Mouse (Mus musculus) ovary, postnatal 14 days (tissue): ENCODE measurements around the gene Srsf5.
A peak's percentile ranks its signal among the peaks of the same experiment; 100 is the strongest.
"Not testable (repeated sequence)": the region's sequence is repeated elsewhere in the genome, so short reads cannot be mapped to it uniquely, and the experiment has no call there.

Source experiments
- DNase-seq: peaks from one replicate; pipeline ENCODE4 v3.0.0; 2022; ENCODE audit warnings: low spot score

The Srsf5 gene

GRCm38 (mm10) chr12:80945334-80945995 lies at the start of gene Srsf5:
Gene Srsf5 (plus strand): TSS chr12:80945504.
- peak; percentile 99 for DNase-seq

- DNase-seq = no peak
These were observed 35.7 kb upstream of the Srsf5 start for GRCm38 (mm10) chr12:80909631-80910030.

- DNase-seq = no peak
These were observed 27.5 kb upstream of the Srsf5 start for GRCm38 (mm10) chr12:80917764-80918163.

GRCm38 (mm10) chr12:80921301-80921700 lies 24.0 kb upstream of the Srsf5 start:
- no peak for DNase-seq

GRCm38 (mm10) chr12:80922869-80923268 lies 22.4 kb upstream of the Srsf5 start:
- DNase-seq = peak; percentile 30

GRCm38 (mm10) chr12:80923602-80924001 lies 21.7 kb upstream of the Srsf5 start:
- no peak for DNase-seq

- DNase-seq = peak; percentile 56
These were observed 21.1 kb upstream of the Srsf5 start for GRCm38 (mm10) chr12:80924205-80924604.

- DNase-seq = no peak
These were observed 19.4 kb upstream of the Srsf5 start for GRCm38 (mm10) chr12:80925919-80926318.

- no peak for DNase-seq
These were observed 18.8 kb upstream of the Srsf5 start for GRCm38 (mm10) chr12:80926550-80926949.

- no peak for DNase-seq
These were observed 17.8 kb upstream of the Srsf5 start for GRCm38 (mm10) chr12:80927518-80927917.

- DNase-seq = no peak
These were observed 16.4 kb upstream of the Srsf5 start for GRCm38 (mm10) chr12:80928881-80929280.

GRCm38 (mm10) chr12:80930141-80930540 lies 15.2 kb upstream of the Srsf5 start:
- DNase-seq = no peak

GRCm38 (mm10) chr12:80931402-80932140 lies 13.7 kb upstream of the Srsf5 start:
- no peak for DNase-seq

- no peak for DNase-seq
These were observed 12.4 kb upstream of the Srsf5 start for GRCm38 (mm10) chr12:80932865-80933264.

- no peak for DNase-seq
These were observed 8.6 kb upstream of the Srsf5 start for GRCm38 (mm10) chr12:80936751-80937150.

- no peak for DNase-seq
These were observed 7.8 kb upstream of the Srsf5 start for GRCm38 (mm10) chr12:80937331-80938029.

GRCm38 (mm10) chr12:80938642-80939041 lies 6.7 kb upstream of the Srsf5 start:
- DNase-seq = peak; percentile 42

GRCm38 (mm10) chr12:80939165-80939564 lies 6.1 kb upstream of the Srsf5 start:
- no peak for DNase-seq

- DNase-seq = no peak
These were observed 3.4 kb upstream of the Srsf5 start for GRCm38 (mm10) chr12:80941886-80942285.

- DNase-seq = no peak
These were observed 1.9 kb upstream of the Srsf5 start for GRCm38 (mm10) chr12:80943395-80943794.

GRCm38 (mm10) chr12:80944204-80944603 lies 1.1 kb upstream of the Srsf5 start:
- DNase-seq = no peak

- not testable (repeated sequence) for DNase-seq
These were observed 356 bp upstream of the Srsf5 start for GRCm38 (mm10) chr12:80944963-80945333.

GRCm38 (mm10) chr12:80945996-80946355 lies 672 bp downstream of the Srsf5 start:
- DNase-seq = peak; percentile 90
